Mouse (Mus musculus) stomach, postnatal 0 days (tissue): ENCODE measurements around the gene Brsk1. TPM values are rescaled to one million over a fixed set of nuclear protein-coding genes. Genes with fewer than 3 reads are reported as not detected.

Source experiments
- ATAC-seq: fragments of 200-750 bp; cut with Nextera tagmentation; 2 replicates; pipeline ENCODE4 v1.8.0; 2017; ENCODE audit not compliant: low FRiP score, low TSS enrichment
- DNase-seq: peaks from one replicate; pipeline ENCODE4 v3.0.0-alpha.2; 2016; ENCODE audit warnings: low spot score
- H3K27ac ChIP-seq: fragments of 300-500 bp; sonication (generic); replicated peaks from 2 replicates; pipeline ENCODE4 v1.5.1; 2014; ENCODE audit warnings: mild to moderate bottlenecking, control low read depth
- H3K27me3 ChIP-seq: fragments of 300-500 bp; sonication (generic); 2 replicates; pipeline ENCODE4 v1.6.1; 2014; ENCODE audit warnings: low read length; ENCODE audit not compliant: control insufficient read depth, insufficient read depth
- H3K36me3 ChIP-seq: fragments of 300-500 bp; sonication (generic); 2 replicates; pipeline ENCODE4 v1.6.1; 2014; ENCODE audit warnings: low read length, mixed read lengths; ENCODE audit not compliant: control insufficient read depth, insufficient read depth
- H3K4me1 ChIP-seq: fragments of 300-500 bp; sonication (generic); replicated peaks from 2 replicates; pipeline ENCODE4 v1.6.1; 2014; ENCODE audit warnings: antibody characterized with exemption; ENCODE audit not compliant: control insufficient read depth, insufficient read depth
- H3K4me2 ChIP-seq: fragments of 300-500 bp; sonication (generic); replicated peaks from 2 replicates; pipeline ENCODE4 v1.6.1; 2014; ENCODE audit warnings: low read depth, mild to moderate bottlenecking, control low read depth, moderate library complexity
- H3K4me3 ChIP-seq: fragments of 300-500 bp; sonication (generic); 2 replicates; pipeline ENCODE4 v1.5.1; 2014; ENCODE audit warnings: low read depth, low read length, control low read depth
- H3K9ac ChIP-seq: fragments of 300-500 bp; sonication (generic); 2 replicates; pipeline ENCODE4 v1.6.1; 2014; ENCODE audit warnings: mild to moderate bottlenecking, low read length, control low read depth, mixed read lengths
- H3K9me3 ChIP-seq: fragments of 300-500 bp; sonication (generic); 2 replicates; pipeline ENCODE4 v1.6.1; 2016; ENCODE audit warnings: low read length; ENCODE audit not compliant: control insufficient read depth
- CTCF ChIP-seq: IDR thresholded peaks from 2 replicates; pipeline ENCODE4 v1.5.1; 2016; ENCODE audit warnings: antibody characterized with exemption, low read depth, mild to moderate bottlenecking, moderate library complexity
- EP300 ChIP-seq: optimal IDR thresholded peaks from 2 replicates; pipeline ENCODE3; 2016; ENCODE audit warnings: antibody characterized with exemption
- WGBS: fragments of 180-500 bp; shearing (Covaris S2); extraction: QIAGEN DNeasy Blood & Tissue Kit; methylation state at CpG from one replicate; pipeline ENCODE4 v1.1.7; 2014; 5-methylcytosine and 5-hydroxymethylcytosine counted together
- polyA plus RNA-seq: library from polyadenylated mRNA; unstranded; fragments of >200 nt; fragmentation: Nextera tagmentation; extraction: Ambion mirVana; gene quantifications from 2 replicates; pipeline ENCODE4 v1.2.1, GENCODE M21; 2015

Brsk1 gene
- polyA plus RNA-seq, 1 experiment from 2014 or later = 0.36 TPM

- no peaks in the 10 kb centered on the region; the same call in 1 of the 2 replicates for H3K36me3 ChIP-seq
- H3K27me3 ChIP-seq = no peaks in the 10 kb centered on the region
- no peak overlapping the region for H3K27ac ChIP-seq
- H3K9me3 ChIP-seq = no peaks in the 10 kb centered on the region
- 95% methylated on average over 7 of the region's 7 CpGs for WGBS
- no peaks in the 10 kb centered on the region for H3K4me1 ChIP-seq
- DNase-seq (no peak), ATAC-seq (no peak)
- H3K4me2 ChIP-seq = no peak overlapping the region
- no peak overlapping the region for H3K9ac ChIP-seq
- TF ChIP-seq EP300 (no peak), CTCF (no peak)
- H3K4me3 ChIP-seq = no peak overlapping the region
These were observed 12.8 kb downstream of the Brsk1 start for GRCm38 (mm10) chr7:4703195-4703594.

- Histone ChIP-seq H3K27me3 (no peaks in the 10 kb centered on the region), H3K27ac (no peak overlapping the region), H3K4me2 (no peak overlapping the region), H3K4me3 (no peak overlapping the region), H3K36me3 (peaks cover 4% of the 10 kb centered on the region; the same call in 1 of the 2 replicates), H3K9me3 (no peaks in the 10 kb centered on the region), H3K9ac (no peak overlapping the region), H3K4me1 (no peaks in the 10 kb centered on the region)
- ATAC-seq (no peak), DNase-seq (peak; percentile 59)
- WGBS = 51% methylated on average over 18 of the region's 18 CpGs
- peak; percentile 75 for TF ChIP-seq CTCF
- no peak for TF ChIP-seq EP300
These were observed 14.7 kb downstream of the Brsk1 start for GRCm38 (mm10) chr7:4705098-4705497.

DNA sequence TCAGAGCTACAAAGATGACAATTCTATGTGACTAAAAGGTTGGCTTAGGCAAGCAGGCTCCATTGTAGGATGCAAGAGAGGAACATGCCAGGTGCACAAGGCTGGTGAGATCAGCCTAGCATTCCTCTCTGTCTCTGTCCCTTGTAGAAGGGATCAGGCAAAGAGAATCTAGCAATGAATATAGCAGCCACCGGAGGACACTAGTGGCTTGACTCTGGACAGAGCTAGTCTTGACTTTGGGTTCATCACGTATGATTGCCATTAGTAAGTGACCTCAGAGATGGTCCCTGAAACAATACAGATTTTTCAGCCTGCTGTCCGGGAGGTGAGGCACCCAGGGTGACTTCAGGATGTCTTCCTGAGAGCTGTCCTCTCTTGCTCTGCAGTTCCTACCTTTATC, 22.2 kb downstream of the Brsk1 start:
- 77% methylated on average over 3 of the region's 3 CpGs for WGBS

GRCm38 (mm10) chr7:4716955-4717354, 26.6 kb downstream of the Brsk1 start:
- 71% methylated on average over 6 of the region's 6 CpGs for WGBS
- DNase-seq (no peak), ATAC-seq (no peak)
- no peak overlapping the region for H3K27ac ChIP-seq
- no peak for TF ChIP-seq EP300
- no peaks in the 10 kb centered on the region for H3K36me3 ChIP-seq
- no peaks in the 10 kb centered on the region for H3K27me3 ChIP-seq
- H3K9me3 ChIP-seq = no peaks in the 10 kb centered on the region
- H3K4me2 ChIP-seq = no peak overlapping the region
- H3K4me3 ChIP-seq = no peak overlapping the region
- H3K9ac ChIP-seq = no peak overlapping the region
- H3K4me1 ChIP-seq = no peaks in the 10 kb centered on the region

More for the DNA sequence above, 22.2 kb downstream of the Brsk1 start:
- Histone ChIP-seq H3K9ac (no peak overlapping the region), H3K4me1 (no peaks in the 10 kb centered on the region), H3K9me3 (no peaks in the 10 kb centered on the region), H3K36me3 (peaks cover 7% of the 10 kb centered on the region; the same call in 1 of the 2 replicates), H3K27ac (no peak overlapping the region), H3K27me3 (no peaks in the 10 kb centered on the region), H3K4me3 (no peak overlapping the region), H3K4me2 (no peak overlapping the region)
- ATAC-seq = no peak
- peak; percentile 57 for TF ChIP-seq CTCF
- TF ChIP-seq EP300 = no peak
- DNase-seq = no peak

DNA sequence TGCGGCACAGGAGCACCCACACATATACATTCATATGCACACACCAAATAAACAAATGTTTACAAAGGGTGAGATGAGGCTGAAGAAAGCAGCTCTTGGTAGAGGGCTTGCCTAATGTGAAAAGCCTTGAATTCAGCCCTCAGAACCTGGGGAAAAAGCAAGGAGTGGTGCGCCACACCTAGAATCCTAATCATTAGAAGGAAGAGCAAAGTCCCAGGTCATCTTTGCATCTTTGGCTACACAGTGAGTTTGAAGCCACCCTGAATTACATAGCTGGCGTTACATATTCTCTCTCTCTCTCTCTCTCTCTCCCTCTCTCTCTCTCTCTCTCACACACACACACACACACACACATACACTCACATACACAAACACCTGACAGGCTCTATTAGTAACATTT, 28.9 kb downstream of the Brsk1 start:
- Histone ChIP-seq H3K36me3 (no peaks in the 10 kb centered on the region), H3K4me2 (no peak overlapping the region), H3K9me3 (no peaks in the 10 kb centered on the region), H3K4me3 (no peak overlapping the region), H3K27me3 (no peaks in the 10 kb centered on the region), H3K27ac (no peak overlapping the region), H3K4me1 (no peaks in the 10 kb centered on the region), H3K9ac (no peak overlapping the region)
- DNase-seq (no peak), ATAC-seq (no peak)
- WGBS = 88% methylated on average over 3 of the region's 3 CpGs
- TF ChIP-seq CTCF (no peak), EP300 (no peak)

DNA sequence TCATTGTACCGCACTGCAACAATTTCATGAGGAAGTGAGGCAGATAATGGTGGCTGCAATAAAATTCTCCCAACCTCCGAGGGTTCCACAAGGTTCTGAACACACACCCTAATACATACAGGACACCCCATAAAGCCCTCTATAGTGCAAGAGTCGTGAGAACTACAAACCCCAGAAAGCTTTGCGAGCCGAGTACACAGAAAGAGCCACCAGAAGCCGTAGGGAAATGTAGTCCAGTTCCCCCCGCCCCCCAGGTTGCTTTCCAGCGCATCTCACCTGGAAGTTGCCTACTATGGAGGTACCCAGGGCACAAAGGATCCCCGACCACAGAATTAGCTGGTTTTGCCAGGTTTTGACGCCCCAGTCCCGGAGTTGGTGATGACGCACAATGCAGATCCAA, 33.1 kb downstream of the Brsk1 start:
- peak; percentile 36 for DNase-seq
- TF ChIP-seq CTCF (no peak), EP300 (no peak)
- peak overlapping the region; percentile 58 for H3K4me2 ChIP-seq
- H3K9me3 ChIP-seq = no peaks in the 10 kb centered on the region
- WGBS = 31% methylated on average over 12 of the region's 12 CpGs
- no peaks in the 10 kb centered on the region for H3K4me1 ChIP-seq
- peak; percentile 19; the same call in 1 of the 2 replicates for ATAC-seq
- peak overlapping the region; percentile 41; the same call in 1 of the 2 replicates for H3K9ac ChIP-seq
- H3K27me3 ChIP-seq = no peaks in the 10 kb centered on the region; the same call in 1 of the 2 replicates
- no peaks in the 10 kb centered on the region for H3K36me3 ChIP-seq
- H3K27ac ChIP-seq = peak overlapping the region; percentile 78; the same call in 1 of the 2 replicates
- H3K4me3 ChIP-seq = peak overlapping the region; percentile 32
